Mouse (Mus musculus) left cerebral cortex, postnatal 25 days (tissue): Measurements from ENCODE around the gene Gm49486. TPM values are rescaled to one million over a fixed set of nuclear protein-coding genes. Genes with fewer than 3 reads are reported as not detected.

ENCODE experiments used
- DNase-seq, 2 experiments: peaks; one replicate each; pipeline ENCODE4 v3.0.0; 2022; ENCODE audit warnings: low spot score in 2 of 2, mixed read lengths in 1 of 2
- intact Hi-C: fragments of 180-260 bp; cut with DNase I; formaldehyde crosslinking; loops from one replicate; pipeline ENCODE4 v1.15.1; 2025
- total RNA-seq, 2 experiments: library from RNA; stranded (reverse); gene quantifications; 2 replicates each; pipeline ENCODE4 v1.2.3; 2021

The Gm49486 gene
- total RNA-seq, 2 experiments from 2014 or later = 0.37 to 0.53 TPM

GRCm38 (mm10) chr15:79303725-79304124 is 74.5 kb downstream of the Gm49486 start:
- intact Hi-C loops = no loop called here
- no peak for DNase-seq

- DNase-seq = no peak
- intact Hi-C loops = no loop called here
These were observed 75.6 kb downstream of the Gm49486 start for GRCm38 (mm10) chr15:79304832-79305231.

GRCm38 (mm10) chr15:79306043-79306637 is 76.9 kb downstream of the Gm49486 start:
- intact Hi-C loops = no loop called here

More at GRCm38 (mm10) chr15:79306043-79306637, 76.9 kb downstream of the Gm49486 start:
- no peak for DNase-seq

Other genes with a start within 250 kb of the Gm49486 start
- gene H1f0, start 200.9 kb upstream of the Gm49486 start, total RNA-seq = 10 to 100 TPM; 91.8 to 96.6 TPM
- under 1 TPM; 0.53 to 0.55 TPM for gene Galr3, start 187.5 kb upstream of the Gm49486 start, total RNA-seq
- gene Ankrd54, start 166.5 kb upstream of the Gm49486 start, total RNA-seq = 10 to 100 TPM; 19.1 to 21.1 TPM
- gene Eif3l, start 154.2 kb upstream of the Gm49486 start, total RNA-seq = 10 to 100 TPM; 66.3 to 69.3 TPM
- 10 to 100 TPM; 23.8 to 24.1 TPM for gene Micall1, start 120.5 kb upstream of the Gm49486 start, total RNA-seq
- 100 to 1,000 TPM in 1 of 2 experiments, 10 to 100 TPM in 1; 98.4 to 106 TPM for gene Polr2f, start 88.4 kb upstream of the Gm49486 start, total RNA-seq
- gene 1700088E04Rik, start 88.1 kb upstream of the Gm49486 start, total RNA-seq = 10 to 100 TPM; 11.7 to 12.2 TPM
- 10 to 100 TPM; 24.5 to 25.4 TPM for gene Sox10, start 64.2 kb upstream of the Gm49486 start, total RNA-seq
- gene Pick1, start 218 bp upstream of the Gm49486 start, total RNA-seq = 10 to 100 TPM; 49.9 to 54.6 TPM
- gene Slc16a8, start 25.4 kb downstream of the Gm49486 start, total RNA-seq = under 1 TPM in 1 of 2 experiments, not detected in 1; 0.37 TPM
- gene Baiap2l2, start 56.1 kb downstream of the Gm49486 start, total RNA-seq = 1 to 10 TPM; 2.3 to 3.7 TPM
- 10 to 100 TPM; 20.6 to 22.4 TPM for gene Pla2g6, start 99.0 kb downstream of the Gm49486 start, total RNA-seq
- gene Maff, start 117.2 kb downstream of the Gm49486 start, total RNA-seq = 1 to 10 TPM; 1.3 to 1.8 TPM
- 10 to 100 TPM; 57.2 to 67.5 TPM for gene Tmem184b, start 174.2 kb downstream of the Gm49486 start, total RNA-seq
- 100 to 1,000 TPM; 133 to 141 TPM for gene Csnk1e, start 226.2 kb downstream of the Gm49486 start, total RNA-seq